Mouse (Mus musculus): ENCODE measurements at regions not wholly inside any gene's neighbourhood (a gene's known extent, or its start where the extent isn't known, plus 50 kb on each side); places are given as distances from the start of the nearest gene placed in this dataset.

- H3K4me2 ChIP-seq (ENCODE audit: low read length): no peak overlapping the region
- ATAC-seq (ENCODE audit: insufficient number of reproducible peaks, insufficient read depth, low FRiP score, low read depth): no peak
Observed at GRCm38 (mm10) chr4:105973769-105974397, 184.2 kb downstream of the Gm12728 start.

DNA sequence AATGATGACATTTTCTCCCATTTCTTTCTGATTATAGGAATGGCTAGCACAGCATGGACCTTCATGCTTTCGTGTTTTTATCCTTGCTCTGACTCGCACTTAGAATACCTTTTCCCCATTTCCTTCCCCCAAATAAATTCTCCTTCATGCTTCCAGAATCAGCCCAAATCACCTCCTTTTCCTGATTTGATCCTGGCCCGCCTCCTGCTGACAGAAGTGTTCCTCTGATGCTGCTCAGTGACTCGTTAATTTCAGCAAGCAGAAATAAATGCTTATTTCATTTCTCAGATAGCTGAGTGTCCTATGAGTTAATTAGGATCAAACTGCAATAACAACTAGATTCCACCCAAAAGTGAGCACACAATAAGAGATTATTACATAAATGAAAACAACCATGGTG, 185.3 kb downstream of the Gm12728 start:
- no peaks in the 10 kb centered on the region for H3K36me3 ChIP-seq (ENCODE audit: control insufficient read depth, insufficient read depth, low read length)
- peaks cover 0 to 2% of the 10 kb centered on the region in 2 experiments; a peak in 1 of 4 replicates for H3K4me1 ChIP-seq (ENCODE audit: control insufficient read depth in 2 of 2, insufficient read depth in 2 of 2, low read length in 2 of 2)
- no peaks in the 10 kb centered on the region for H3K27me3 ChIP-seq (ENCODE audit: control insufficient read depth, insufficient read depth, low read length)
- no peak overlapping the region for H3K27ac ChIP-seq (replicated peaks in 1 of 2; ENCODE audit: control insufficient read depth in 1 of 2, insufficient read depth in 1 of 2, low read depth in 2 of 2, low read length in 2 of 2)
- H3K4me2 ChIP-seq (ENCODE audit: low read length): no peak overlapping the region
- no peak overlapping the region for H3K4me3 ChIP-seq (ENCODE audit: control insufficient read depth in 1 of 2, insufficient read depth in 1 of 2, low read depth in 1 of 2, low read length in 2 of 2)
- H3K9me3 ChIP-seq (ENCODE audit: control insufficient read depth, low read length): no peaks in the 10 kb centered on the region
- 70% methylated on average over 4 of the region's 4 CpGs for WGBS
- no peak overlapping the region for H3K9ac ChIP-seq (ENCODE audit: low read length)
- no peak for ATAC-seq (ENCODE audit: insufficient number of reproducible peaks, insufficient read depth, low FRiP score, low read depth)

More at GRCm38 (mm10) chr4:105973769-105974397, 184.2 kb downstream of the Gm12728 start:
- no peak overlapping the region for H3K9ac ChIP-seq (ENCODE audit: low read length)
- no peak overlapping the region for H3K4me3 ChIP-seq (ENCODE audit: control insufficient read depth in 1 of 2, insufficient read depth in 1 of 2, low read depth in 1 of 2, low read length in 2 of 2)
- H3K27me3 ChIP-seq (ENCODE audit: control insufficient read depth, insufficient read depth, low read length): no peaks in the 10 kb centered on the region
- no peak overlapping the region for H3K27ac ChIP-seq (replicated peaks in 1 of 2; ENCODE audit: control insufficient read depth in 1 of 2, insufficient read depth in 1 of 2, low read depth in 2 of 2, low read length in 2 of 2)
- H3K36me3 ChIP-seq (ENCODE audit: control insufficient read depth, insufficient read depth, low read length): no peaks in the 10 kb centered on the region
- H3K4me1 ChIP-seq (ENCODE audit: control insufficient read depth in 2 of 2, insufficient read depth in 2 of 2, low read length in 2 of 2): peaks cover 0 to 2% of the 10 kb centered on the region in 2 experiments; a peak in 1 of 4 replicates
- 63% methylated on average over 6 of the region's 6 CpGs for WGBS
- H3K9me3 ChIP-seq (ENCODE audit: control insufficient read depth, low read length): no peaks in the 10 kb centered on the region

DNA sequence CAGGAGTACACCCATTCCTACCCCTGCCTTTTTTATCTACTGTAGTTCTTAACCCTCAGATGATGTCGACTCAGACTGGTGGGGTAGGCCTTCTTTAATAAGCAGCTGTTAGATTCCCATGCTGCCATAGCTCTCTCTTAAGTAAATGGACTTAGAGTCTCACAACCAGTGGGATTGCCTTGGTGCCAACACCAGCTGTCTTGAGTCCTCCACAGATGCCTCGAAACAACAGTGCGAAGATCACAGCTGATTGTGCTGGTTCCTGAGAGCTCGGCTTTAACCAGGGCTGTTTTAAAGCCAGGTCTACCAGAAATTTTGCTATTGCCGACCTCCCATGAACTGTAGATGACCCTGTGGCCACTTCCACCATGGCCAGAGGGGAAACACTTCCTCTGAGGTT, 189.4 kb downstream of the Gm12728 start:
- no peak for ATAC-seq (ENCODE audit: insufficient number of reproducible peaks, insufficient read depth, low FRiP score, low read depth)
- 77% methylated on average over 5 of the region's 5 CpGs for WGBS
- Histone ChIP-seq H3K9me3 (ENCODE audit: control insufficient read depth, low read length) (no peaks in the 10 kb centered on the region), H3K27ac (replicated peaks in 1 of 2; ENCODE audit: control insufficient read depth in 1 of 2, insufficient read depth in 1 of 2, low read depth in 2 of 2, low read length in 2 of 2) (no peak overlapping the region), H3K36me3 (ENCODE audit: control insufficient read depth, insufficient read depth, low read length) (no peaks in the 10 kb centered on the region), H3K4me1 (ENCODE audit: control insufficient read depth in 2 of 2, insufficient read depth in 2 of 2, low read length in 2 of 2) (peaks cover 0 to 2% of the 10 kb centered on the region in 2 experiments; a peak in 1 of 4 replicates), H3K9ac (ENCODE audit: low read length) (no peak overlapping the region), H3K4me2 (ENCODE audit: low read length) (no peak overlapping the region), H3K27me3 (ENCODE audit: control insufficient read depth, insufficient read depth, low read length) (no peaks in the 10 kb centered on the region), H3K4me3 (ENCODE audit: control insufficient read depth in 1 of 2, insufficient read depth in 1 of 2, low read depth in 1 of 2, low read length in 2 of 2) (no peak overlapping the region)

- H3K27ac ChIP-seq (replicated peaks in 1 of 2; ENCODE audit: control insufficient read depth in 1 of 2, insufficient read depth in 1 of 2, low read depth in 2 of 2, low read length in 2 of 2): no peak overlapping the region
- 52% methylated on average over 1 of the region's 1 CpGs for WGBS
- H3K4me3 ChIP-seq (ENCODE audit: control insufficient read depth in 1 of 2, insufficient read depth in 1 of 2, low read depth in 1 of 2, low read length in 2 of 2): no peak overlapping the region
- ATAC-seq (ENCODE audit: insufficient number of reproducible peaks, insufficient read depth, low FRiP score, low read depth): no peak
- no peaks in the 10 kb centered on the region for H3K4me1 ChIP-seq (ENCODE audit: control insufficient read depth in 2 of 2, insufficient read depth in 2 of 2, low read length in 2 of 2)
- H3K9me3 ChIP-seq (ENCODE audit: control insufficient read depth, low read length): no peaks in the 10 kb centered on the region
- no peaks in the 10 kb centered on the region for H3K27me3 ChIP-seq (ENCODE audit: control insufficient read depth, insufficient read depth, low read length)
- no peaks in the 10 kb centered on the region for H3K36me3 ChIP-seq (ENCODE audit: control insufficient read depth, insufficient read depth, low read length)
- H3K9ac ChIP-seq (ENCODE audit: low read length): no peak overlapping the region
- no peak overlapping the region for H3K4me2 ChIP-seq (ENCODE audit: low read length)
Observed at GRCm38 (mm10) chr4:105983018-105983417, 193.3 kb downstream of the Gm12728 start.

- no peaks in the 10 kb centered on the region for H3K27me3 ChIP-seq (ENCODE audit: control insufficient read depth, insufficient read depth, low read length)
- no peak for ATAC-seq (ENCODE audit: insufficient number of reproducible peaks, insufficient read depth, low FRiP score, low read depth)
- H3K9me3 ChIP-seq (ENCODE audit: control insufficient read depth, low read length): no peaks in the 10 kb centered on the region
- H3K9ac ChIP-seq (ENCODE audit: low read length): no peak overlapping the region
- WGBS: 66% methylated on average over 5 of the region's 5 CpGs
- H3K4me1 ChIP-seq (ENCODE audit: control insufficient read depth in 2 of 2, insufficient read depth in 2 of 2, low read length in 2 of 2): no peaks in the 10 kb centered on the region
- no peak overlapping the region for H3K27ac ChIP-seq (replicated peaks in 1 of 2; ENCODE audit: control insufficient read depth in 1 of 2, insufficient read depth in 1 of 2, low read depth in 2 of 2, low read length in 2 of 2)
- no peak overlapping the region for H3K4me2 ChIP-seq (ENCODE audit: low read length)
- H3K4me3 ChIP-seq (ENCODE audit: control insufficient read depth in 1 of 2, insufficient read depth in 1 of 2, low read depth in 1 of 2, low read length in 2 of 2): no peak overlapping the region
- H3K36me3 ChIP-seq (ENCODE audit: control insufficient read depth, insufficient read depth, low read length): no peaks in the 10 kb centered on the region
Observed at GRCm38 (mm10) chr4:105987963-105988602, 198.4 kb downstream of the Gm12728 start.

GRCm38 (mm10) chr4:105992581-105993127, 203.0 kb downstream of the Gm12728 start:
- no peak for ATAC-seq (ENCODE audit: insufficient number of reproducible peaks, insufficient read depth, low FRiP score, low read depth)
- H3K36me3 ChIP-seq (ENCODE audit: control insufficient read depth, insufficient read depth, low read length): no peaks in the 10 kb centered on the region

GRCm38 (mm10) chr4:105994390-105994798, 204.7 kb downstream of the Gm12728 start:
- Histone ChIP-seq H3K27me3 (ENCODE audit: control insufficient read depth, insufficient read depth, low read length) (no peaks in the 10 kb centered on the region), H3K36me3 (ENCODE audit: control insufficient read depth, insufficient read depth, low read length) (no peaks in the 10 kb centered on the region), H3K9ac (ENCODE audit: low read length) (no peak overlapping the region), H3K27ac (replicated peaks in 1 of 2; ENCODE audit: control insufficient read depth in 1 of 2, insufficient read depth in 1 of 2, low read depth in 2 of 2, low read length in 2 of 2) (0 out of 4 replicates have a peak overlapping the region, but pooled peaks of 1 of the 2 experiments have one; percentile 6), H3K4me3 (ENCODE audit: control insufficient read depth in 1 of 2, insufficient read depth in 1 of 2, low read depth in 1 of 2, low read length in 2 of 2) (no peak overlapping the region), H3K4me2 (ENCODE audit: low read length) (no peak overlapping the region), H3K4me1 (ENCODE audit: control insufficient read depth in 2 of 2, insufficient read depth in 2 of 2, low read length in 2 of 2) (peaks cover 2 to 4% of the 10 kb centered on the region in 2 experiments; a peak in 1 of 4 replicates), H3K9me3 (ENCODE audit: control insufficient read depth, low read length) (no peaks in the 10 kb centered on the region)
- WGBS: 76% methylated on average over 14 of the region's 14 CpGs
- ATAC-seq (ENCODE audit: insufficient number of reproducible peaks, insufficient read depth, low FRiP score, low read depth): no peak

More at GRCm38 (mm10) chr4:105992581-105993127, 203.0 kb downstream of the Gm12728 start:
- Histone ChIP-seq H3K4me1 (ENCODE audit: control insufficient read depth in 2 of 2, insufficient read depth in 2 of 2, low read length in 2 of 2) (peaks cover 2 to 4% of the 10 kb centered on the region in 2 experiments; a peak in 1 of 4 replicates), H3K9ac (ENCODE audit: low read length) (no peak overlapping the region), H3K4me2 (ENCODE audit: low read length) (no peak overlapping the region), H3K4me3 (ENCODE audit: control insufficient read depth in 1 of 2, insufficient read depth in 1 of 2, low read depth in 1 of 2, low read length in 2 of 2) (no peak overlapping the region), H3K27me3 (ENCODE audit: control insufficient read depth, insufficient read depth, low read length) (no peaks in the 10 kb centered on the region), H3K27ac (replicated peaks in 1 of 2; ENCODE audit: control insufficient read depth in 1 of 2, insufficient read depth in 1 of 2, low read depth in 2 of 2, low read length in 2 of 2) (no peak overlapping the region), H3K9me3 (ENCODE audit: control insufficient read depth, low read length) (no peaks in the 10 kb centered on the region)
- 82% methylated on average over 6 of the region's 6 CpGs for WGBS

All from heart, embryonic 14.5 days (tissue).